Mouse (Mus musculus) bone marrow macrophage, adult 2 months (primary cell): Measurements from ENCODE around the gene Ptprm.

Experiments
- CTCF ChIP-seq: IDR thresholded peaks from 2 replicates; pipeline ENCODE4 v1.5.1; 2012; ENCODE audit warnings: low read depth, mild to moderate bottlenecking, low read length, moderate library complexity
- POLR2A ChIP-seq: IDR thresholded peaks from 2 replicates; pipeline ENCODE4 v1.6.1; 2012; ENCODE audit warnings: mild to moderate bottlenecking, low read depth, low read length, borderline replicate concordance

DNA sequence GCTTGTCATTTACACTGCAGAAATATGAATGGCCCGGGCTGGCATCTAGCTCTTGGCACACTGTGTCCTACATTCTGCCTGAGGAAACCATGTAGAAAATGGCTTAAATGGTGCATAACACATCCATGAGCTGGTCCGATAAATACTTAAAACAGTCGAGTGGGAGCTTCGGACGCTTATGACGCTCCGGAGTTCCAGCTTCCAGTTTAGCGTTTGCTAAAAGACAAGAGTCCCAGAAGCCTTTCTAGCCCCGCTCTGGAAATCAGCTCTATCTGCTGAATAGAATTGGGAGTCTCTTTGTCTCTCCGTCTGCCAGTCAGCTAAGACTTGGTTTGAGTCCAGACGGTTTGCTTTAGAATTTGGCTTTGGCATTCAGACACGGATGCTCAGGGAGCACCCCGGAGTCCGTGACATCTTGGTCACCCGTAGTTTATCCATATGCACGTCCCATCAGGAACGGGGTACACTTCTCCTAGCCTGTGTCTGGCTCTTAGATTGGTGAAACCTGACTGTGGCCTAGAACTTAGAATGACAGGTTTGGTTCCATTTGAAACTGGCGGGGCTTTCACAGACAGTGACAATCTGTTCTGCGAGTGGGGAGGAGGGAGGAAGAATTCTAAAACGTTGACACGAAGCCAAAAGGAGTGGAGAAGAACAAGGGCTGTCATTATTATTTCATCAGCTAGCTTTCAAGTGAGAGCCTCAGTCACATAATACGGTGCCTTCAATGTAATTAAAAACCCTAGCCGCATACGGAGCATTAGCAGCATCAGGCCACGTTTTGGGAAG lies 667.4 kb downstream of the Ptprm start:
- TF ChIP-seq CTCF = no peak
- TF ChIP-seq POLR2A = no peak
